Mouse (Mus musculus) megakaryocyte, embryonic 14.5 days (primary cell): ENCODE results near the gene Btbd11.

Experiments
- FLI1 ChIP-seq: IDR thresholded peaks from 2 replicates; pipeline ENCODE4 v1.6.1; 2012; ENCODE audit warnings: low read length, inconsistent platforms, mixed read lengths
- GATA1 ChIP-seq: IDR thresholded peaks from 3 replicates; pipeline ENCODE4 v1.6.1; 2012; ENCODE audit warnings: mixed read lengths, low read length, inconsistent platforms, borderline replicate concordance

- no peak for TF ChIP-seq GATA1
- TF ChIP-seq FLI1, result no peak
Observed at GRCm38 (mm10) chr10:85503453-85503852, 116.8 kb downstream of the Btbd11 start.
